Mouse (Mus musculus): Measurements from ENCODE around the gene H2afj.

DNA sequence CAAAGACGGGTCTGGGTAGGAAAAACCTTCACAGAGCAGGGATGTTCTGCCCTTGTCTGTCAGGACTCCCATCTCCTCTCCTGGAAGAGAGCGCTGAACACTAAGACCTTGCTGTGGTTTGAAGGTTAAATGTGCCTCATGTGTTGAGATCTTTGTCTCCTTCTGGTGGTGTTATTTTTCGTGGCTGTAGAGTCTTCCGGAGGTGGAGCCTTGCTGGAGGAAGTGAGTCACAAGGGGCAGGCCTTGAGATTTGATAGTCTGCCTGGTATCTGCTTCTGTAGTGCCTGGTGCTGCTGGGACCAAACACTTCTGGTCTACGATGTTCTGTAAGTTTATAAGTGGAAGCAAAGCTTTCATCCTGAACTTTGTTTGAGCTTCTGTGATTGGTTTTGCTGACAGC is 40.9 kb downstream of the H2afj start:
- TF ChIP-seq CTCF (IDR thresholded peaks at IDR 0.05; ENCODE audit: extremely low read depth, insufficient read depth, low read length) (no peak), POLR2A (IDR thresholded peaks at IDR 0.05; ENCODE audit: extremely low read depth, insufficient read depth, low read length) (no peak)
